Mouse (Mus musculus) ES-E14 (cell line): Measurements from ENCODE around the gene Chp1. TPM values are rescaled to one million over a fixed set of nuclear protein-coding genes. Genes with fewer than 3 reads are reported as not detected.
A peak's percentile ranks its signal among the peaks of the same experiment; 100 is the strongest.

ENCODE experiments used
- DNase-seq: peaks from one replicate; pipeline ENCODE4 v3.0.0-alpha.2; 2013; ENCODE audit warnings: low read depth, low spot score
- H3K27ac ChIP-seq: 2 replicates; pipeline ENCODE4 v1.5.1; 2012; ENCODE audit warnings: low read depth, mild to moderate bottlenecking, low read length, moderate library complexity, mixed read lengths; ENCODE audit not compliant: poor library complexity, insufficient read depth, severe bottlenecking
- H3K36me3 ChIP-seq: 2 replicates; pipeline ENCODE4 v1.6.1; 2012; ENCODE audit warnings: mild to moderate bottlenecking, low read length, moderate library complexity, mixed read lengths; ENCODE audit not compliant: control insufficient read depth, poor library complexity, insufficient read depth, severe bottlenecking
- H3K4me1 ChIP-seq, 2 experiments: fragments of 150-350 bp in 1 of 2; sonication (generic) in 1 of 2; 2 replicates each; pipeline ENCODE4 v1.6.1; 2012; ENCODE audit warnings: low read length in 2 of 2, mild to moderate bottlenecking in 1 of 2, mixed read lengths in 1 of 2; ENCODE audit not compliant: control insufficient read depth in 2 of 2, insufficient read depth in 2 of 2, poor library complexity in 1 of 2
- H3K4me3 ChIP-seq, 2 experiments: fragments of 150-350 bp in 1 of 2; sonication (generic) in 1 of 2; 2 replicates each; pipeline ENCODE4 v1.5.1; 2012; ENCODE audit warnings: low read length in 2 of 2, low read depth in 1 of 2, mild to moderate bottlenecking in 1 of 2, mixed read lengths in 1 of 2; ENCODE audit not compliant: insufficient read depth in 1 of 2, poor library complexity in 1 of 2, severe bottlenecking in 1 of 2
- H3K9ac ChIP-seq: 2 replicates; pipeline ENCODE4 v1.6.1; 2012; ENCODE audit warnings: low read depth, mild to moderate bottlenecking, low read length, mixed read lengths; ENCODE audit not compliant: poor library complexity, insufficient read depth, severe bottlenecking
- H3K9me3 ChIP-seq: fragments of 150-350 bp; sonication (generic); 2 replicates; pipeline ENCODE4 v1.6.1; 2012; ENCODE audit warnings: low read depth, mild to moderate bottlenecking, low read length; ENCODE audit not compliant: control insufficient read depth, insufficient read depth
- CHD2 ChIP-seq: IDR thresholded peaks from 2 replicates; pipeline ENCODE4 v1.6.1; 2014; ENCODE audit warnings: mild to moderate bottlenecking, low read depth, low read length, inconsistent platforms
- HCFC1 ChIP-seq: IDR thresholded peaks from 2 replicates; pipeline ENCODE4 v1.6.1; 2012; ENCODE audit warnings: low read length, inconsistent platforms, borderline replicate concordance; ENCODE audit not compliant: insufficient read depth
- MAFK ChIP-seq: IDR thresholded peaks from 2 replicates; pipeline ENCODE4 v1.6.1; 2014; ENCODE audit warnings: mild to moderate bottlenecking, low read depth, low read length, inconsistent platforms; ENCODE audit not compliant: insufficient read depth
- ZC3H11A ChIP-seq: IDR thresholded peaks from 2 replicates; pipeline ENCODE4 v1.6.1; 2012; ENCODE audit warnings: low read depth, mild to moderate bottlenecking, inconsistent platforms, low read length, borderline replicate concordance
- ZNF384 ChIP-seq: IDR thresholded peaks from 2 replicates; pipeline ENCODE4 v1.6.1; 2012; ENCODE audit warnings: low read depth, low read length, inconsistent platforms
- in situ Hi-C, 2 experiments: fragments of 600-800 bp; cut with MboI; formaldehyde crosslinking; loops; one replicate each; pipeline ENCODE4 v1.15.1; 2025; ENCODE audit warnings: low sequenced_read_pairs in 2 of 2, inconsistent platforms in 1 of 2; ENCODE audit not compliant: unreplicated experiment in 2 of 2
- total RNA-seq: library from RNA; depleted of rRNA; stranded (reverse); fragments of 300-350 nt; gene quantifications from 2 replicates; pipeline ENCODE4 v1.2.3, GENCODE M21; 2012

The Chp1 gene
- total RNA-seq, 1 experiment = 29.7 TPM

GRCm38 (mm10) chr2:119543656-119544055, 3.8 kb upstream of the Chp1 start:
- in situ Hi-C loops = no loop called here
- no peak overlapping the region for H3K9ac ChIP-seq
- no peak overlapping the region for H3K27ac ChIP-seq
- H3K9me3 ChIP-seq = no peaks in the 10 kb centered on the region
- no peak for DNase-seq
- H3K36me3 ChIP-seq = no peaks in the 10 kb centered on the region
- TF ChIP-seq CHD2 (no peak), HCFC1 (no peak)
- no peak overlapping the region for H3K4me3 ChIP-seq
- no peaks in the 10 kb centered on the region for H3K4me1 ChIP-seq

- no peaks in the 10 kb centered on the region for H3K9me3 ChIP-seq
- TF ChIP-seq MAFK = 0 out of 2 replicates have a peak, but pooled peaks have one; percentile 5
- no peak for TF ChIP-seq CHD2
- TF ChIP-seq HCFC1 = no peak
- peak; percentile 85 for TF ChIP-seq ZNF384
- 0 out of 2 replicates have a peak, but pooled peaks have one; percentile 54 for TF ChIP-seq ZC3H11A
- in situ Hi-C loops = no loop called here
- H3K4me3 ChIP-seq = peak overlapping the region; percentile 71 to 89
- no peaks in the 10 kb centered on the region for H3K36me3 ChIP-seq
- H3K9ac ChIP-seq = peak overlapping the region; percentile 76
- H3K4me1 ChIP-seq = no peaks in the 10 kb centered on the region
- DNase-seq = peak; percentile 96
- peak overlapping the region; percentile 62; the same call in 1 of the 2 replicates for H3K27ac ChIP-seq
Observed at GRCm38 (mm10) chr2:119546848-119547521, 512 bp upstream of the Chp1 start.

- in situ Hi-C loops = no loop called here
- Histone ChIP-seq H3K27ac (no peak overlapping the region), H3K4me1 (no peaks in the 10 kb centered on the region), H3K9me3 (no peaks in the 10 kb centered on the region), H3K36me3 (no peaks in the 10 kb centered on the region), H3K9ac (no peak overlapping the region), H3K4me3 (peak overlapping the region; percentile 87 to 96; a peak in 3 of 4 replicates)
- DNase-seq = no peak
- no peak for TF ChIP-seq HCFC1
- no peak for TF ChIP-seq ZC3H11A
- no peak for TF ChIP-seq CHD2
- no peak for TF ChIP-seq ZNF384
- no peak for TF ChIP-seq MAFK
Observed at GRCm38 (mm10) chr2:119548371-119548660, 819 bp downstream of the Chp1 start.

GRCm38 (mm10) chr2:119548691-119549090, 1.2 kb downstream of the Chp1 start:
- Histone ChIP-seq H3K4me1 (no peaks in the 10 kb centered on the region), H3K9ac (no peak overlapping the region), H3K36me3 (no peaks in the 10 kb centered on the region), H3K27ac (no peak overlapping the region), H3K9me3 (no peaks in the 10 kb centered on the region), H3K4me3 (no peak overlapping the region)
- TF ChIP-seq MAFK (no peak), ZNF384 (no peak), ZC3H11A (no peak), CHD2 (no peak), HCFC1 (no peak)
- in situ Hi-C loops = no loop called here
- DNase-seq = no peak

GRCm38 (mm10) chr2:119549678-119550077, 2.2 kb downstream of the Chp1 start:
- DNase-seq = no peak
- Histone ChIP-seq H3K9ac (no peak overlapping the region), H3K4me3 (no peak overlapping the region), H3K27ac (no peak overlapping the region), H3K9me3 (no peaks in the 10 kb centered on the region), H3K36me3 (no peaks in the 10 kb centered on the region), H3K4me1 (no peaks in the 10 kb centered on the region)
- in situ Hi-C loops = no loop called here
- TF ChIP-seq HCFC1 = no peak
- TF ChIP-seq ZC3H11A = no peak
- TF ChIP-seq CHD2 = no peak
- no peak for TF ChIP-seq ZNF384
